Mouse (Mus musculus) thymus, adult 2 months (tissue): Measurements from ENCODE around the gene Naxd. TPM values are rescaled to one million over a fixed set of nuclear protein-coding genes. Genes with fewer than 3 reads are reported as not detected.

ENCODE experiments used
- DNase-seq: peaks from one replicate; pipeline ENCODE4 v3.0.0; 2021
- H3K27ac ChIP-seq: fragments of 200-500 bp; 2 replicates; pipeline ENCODE4 v1.5.1; 2012; ENCODE audit warnings: low read length, control low read depth; ENCODE audit not compliant: control insufficient read depth, insufficient read depth
- H3K27me3 ChIP-seq: fragments of 200-500 bp; 2 replicates; pipeline ENCODE4 v1.6.1; 2012; ENCODE audit warnings: mild to moderate bottlenecking, low read length, moderate library complexity, mixed read lengths; ENCODE audit not compliant: control insufficient read depth, insufficient read depth
- H3K36me3 ChIP-seq: fragments of 200-500 bp; 2 replicates; pipeline ENCODE4 v1.6.1; 2012; ENCODE audit warnings: mild to moderate bottlenecking, low read length, moderate library complexity; ENCODE audit not compliant: control insufficient read depth, insufficient read depth
- H3K4me1 ChIP-seq: fragments of 200-500 bp; replicated peaks from 2 replicates; pipeline ENCODE4 v1.6.1; 2012; ENCODE audit warnings: low read length; ENCODE audit not compliant: control insufficient read depth, insufficient read depth
- H3K4me3 ChIP-seq: fragments of 200-500 bp; 2 replicates; pipeline ENCODE4 v1.5.1; 2012; ENCODE audit warnings: mild to moderate bottlenecking, low read length, control low read depth, moderate library complexity; ENCODE audit not compliant: control insufficient read depth, insufficient read depth
- CTCF ChIP-seq: fragments of 200-500 bp; IDR thresholded peaks from 2 replicates; pipeline ENCODE4 v1.5.1; 2012; ENCODE audit warnings: mild to moderate bottlenecking, control low read depth, low read length, moderate library complexity, borderline replicate concordance; ENCODE audit not compliant: control insufficient read depth, poor library complexity, insufficient read depth; ENCODE audit errors: extremely low read depth
- POLR2A ChIP-seq: fragments of 200-500 bp; IDR thresholded peaks from 2 replicates; pipeline ENCODE4 v1.6.1; 2012; ENCODE audit warnings: mild to moderate bottlenecking, low read length, control low read depth, moderate library complexity; ENCODE audit not compliant: control insufficient read depth, poor library complexity, insufficient read depth; ENCODE audit errors: extremely low read depth
- WGBS: fragments of 180-500 bp; shearing (Covaris S2); methylation state at CpG from one replicate; pipeline ENCODE4 v1.1.7; 2018; 5-methylcytosine and 5-hydroxymethylcytosine counted together
- polyA plus RNA-seq: library from polyadenylated mRNA; depleted of rRNA; stranded (reverse); fragments of >200 nt; gene quantifications from 2 replicates; pipeline ENCODE4 v1.2.3, GENCODE M21; 2012

Gene Naxd
- polyA plus RNA-seq, 1 experiment = 168 TPM

GRCm38 (mm10) chr8:11523331-11523730, 26.0 kb downstream of the Naxd start:
- Histone ChIP-seq H3K27ac (no peak overlapping the region), H3K4me3 (no peak overlapping the region), H3K36me3 (no peaks in the 10 kb centered on the region; the same call in 1 of the 2 replicates), H3K4me1 (no peaks in the 10 kb centered on the region), H3K27me3 (no peaks in the 10 kb centered on the region)
- WGBS = 98% methylated on average over 3 of the region's 3 CpGs
- TF ChIP-seq POLR2A (no peak), CTCF (no peak)
- no peak for DNase-seq

GRCm38 (mm10) chr8:11530155-11530770, 33.0 kb downstream of the Naxd start:
- H3K27me3 ChIP-seq = no peaks in the 10 kb centered on the region
- TF ChIP-seq CTCF (no peak), POLR2A (0 out of 2 replicates have a peak, but pooled peaks have one; percentile 2)
- H3K4me3 ChIP-seq = no peak overlapping the region
- DNase-seq = no peak
- H3K36me3 ChIP-seq = peaks cover 16% of the 10 kb centered on the region
- no peaks in the 10 kb centered on the region for H3K4me1 ChIP-seq
- WGBS = 94% methylated on average over 18 of the region's 18 CpGs
- no peak overlapping the region for H3K27ac ChIP-seq

GRCm38 (mm10) chr8:11530849-11531248, 33.5 kb downstream of the Naxd start:
- Histone ChIP-seq H3K4me3 (no peak overlapping the region), H3K4me1 (no peaks in the 10 kb centered on the region), H3K27me3 (no peaks in the 10 kb centered on the region), H3K27ac (no peak overlapping the region), H3K36me3 (peaks cover 16% of the 10 kb centered on the region)
- WGBS = 94% methylated on average over 4 of the region's 4 CpGs
- no peak for TF ChIP-seq CTCF
- no peak for TF ChIP-seq POLR2A
- no peak for DNase-seq

- Histone ChIP-seq H3K27ac (no peak overlapping the region), H3K4me1 (no peaks in the 10 kb centered on the region), H3K27me3 (no peaks in the 10 kb centered on the region), H3K36me3 (peaks cover 12% of the 10 kb centered on the region), H3K4me3 (no peak overlapping the region)
- no peak for DNase-seq
- 92% methylated on average over 9 of the region's 9 CpGs for WGBS
- TF ChIP-seq CTCF = no peak
- TF ChIP-seq POLR2A = no peak
Observed at GRCm38 (mm10) chr8:11534494-11534893, 37.2 kb downstream of the Naxd start.

- Histone ChIP-seq H3K36me3 (peaks cover 4% of the 10 kb centered on the region), H3K4me3 (no peak overlapping the region), H3K4me1 (no peaks in the 10 kb centered on the region), H3K27ac (no peak overlapping the region), H3K27me3 (no peaks in the 10 kb centered on the region)
- no peak for TF ChIP-seq POLR2A
- no peak for TF ChIP-seq CTCF
- no peak for DNase-seq
- WGBS = 96% methylated on average over 4 of the region's 4 CpGs
Observed at GRCm38 (mm10) chr8:11539049-11539448, 41.7 kb downstream of the Naxd start.

- TF ChIP-seq CTCF (no peak), POLR2A (no peak)
- Histone ChIP-seq H3K36me3 (peaks cover 4% of the 10 kb centered on the region), H3K27me3 (no peaks in the 10 kb centered on the region), H3K27ac (no peak overlapping the region), H3K4me3 (no peak overlapping the region), H3K4me1 (no peaks in the 10 kb centered on the region)
- WGBS = 96% methylated on average over 8 of the region's 8 CpGs
- DNase-seq = no peak
Observed at GRCm38 (mm10) chr8:11540182-11540581, 42.9 kb downstream of the Naxd start.
